Mouse (Mus musculus): Measurements from ENCODE around the gene Wdr72.

DNA sequence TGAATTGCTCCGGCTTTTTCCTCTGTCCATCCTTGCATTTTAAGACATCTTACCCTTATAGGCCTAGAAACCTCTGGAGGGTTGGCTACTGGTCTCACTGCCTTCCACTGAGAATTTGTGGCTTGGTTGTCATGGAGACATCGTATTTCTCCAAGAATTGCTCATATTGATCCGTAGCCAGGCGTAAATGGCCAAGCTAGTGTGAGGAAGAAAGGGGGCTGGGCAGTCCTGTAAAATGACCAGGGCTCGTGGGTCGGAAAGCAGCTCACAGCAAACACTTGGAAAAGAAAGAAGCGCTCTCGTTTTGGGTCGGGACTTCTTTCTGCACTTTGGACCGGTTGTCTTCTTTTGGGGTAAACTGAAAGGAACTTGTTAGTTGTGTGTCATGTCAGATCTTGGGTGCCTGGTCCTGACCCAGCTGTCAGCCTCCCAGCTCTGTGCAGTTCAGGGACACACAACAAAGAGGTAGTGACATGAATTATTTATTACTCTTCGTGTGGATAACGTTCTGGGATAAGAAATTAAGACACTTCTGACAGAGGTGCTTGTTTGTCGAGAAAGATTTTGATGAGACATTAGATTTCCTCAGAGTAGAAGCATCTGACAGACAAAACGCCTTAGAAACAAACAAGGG, 167.7 kb downstream of the Wdr72 start:
- TF ChIP-seq CTCF (IDR thresholded peaks at IDR 0.05; ENCODE audit: control insufficient read depth, insufficient read depth, insufficient replicate concordance, low read depth, low read length) = no peak
- no peak for TF ChIP-seq POLR2A (IDR thresholded peaks at IDR 0.05; ENCODE audit: control insufficient read depth, low read depth, low read length)

Data from testis, adult 2 months (tissue).